Mouse (Mus musculus): ENCODE data around the gene Draxin. TPM values are rescaled to one million over a fixed set of nuclear protein-coding genes. Genes with fewer than 3 reads are reported as not detected.

The Draxin gene
- polyA plus RNA-seq, 1 experiment from 2014 or later: not detected

GRCm38 (mm10) chr4:148097936-148098335 lies 32.6 kb downstream of the Draxin start:
- Histone ChIP-seq H3K4me3 (ENCODE audit: low read length) (no peak overlapping the region), H3K4me1 (ENCODE audit: control insufficient read depth, insufficient read depth, low read length) (peaks cover 4% of the 10 kb centered on the region; the same call in 1 of the 2 replicates), H3K9ac (ENCODE audit: low read length) (no peak overlapping the region), H3K36me3 (ENCODE audit: control insufficient read depth, insufficient read depth) (no peaks in the 10 kb centered on the region), H3K4me2 (ENCODE audit: low read depth, low read length) (no peak overlapping the region), H3K27me3 (ENCODE audit: control insufficient read depth, insufficient read depth, low read length) (0 out of 2 replicates have a peak, but pooled peaks cover 3% of the 10 kb centered on the region), H3K9me3 (replicated peaks; ENCODE audit: control insufficient read depth, low read length) (no peaks in the 10 kb centered on the region), H3K27ac (ENCODE audit: low read length) (no peak overlapping the region)
- 0 out of 2 replicates have a peak, but pooled peaks have one; percentile 39 for ATAC-seq (replicated peaks; ENCODE audit: extremely low read depth, insufficient read depth, low FRiP score)
- WGBS: 90% methylated on average over 2 of the region's 2 CpGs

DNA sequence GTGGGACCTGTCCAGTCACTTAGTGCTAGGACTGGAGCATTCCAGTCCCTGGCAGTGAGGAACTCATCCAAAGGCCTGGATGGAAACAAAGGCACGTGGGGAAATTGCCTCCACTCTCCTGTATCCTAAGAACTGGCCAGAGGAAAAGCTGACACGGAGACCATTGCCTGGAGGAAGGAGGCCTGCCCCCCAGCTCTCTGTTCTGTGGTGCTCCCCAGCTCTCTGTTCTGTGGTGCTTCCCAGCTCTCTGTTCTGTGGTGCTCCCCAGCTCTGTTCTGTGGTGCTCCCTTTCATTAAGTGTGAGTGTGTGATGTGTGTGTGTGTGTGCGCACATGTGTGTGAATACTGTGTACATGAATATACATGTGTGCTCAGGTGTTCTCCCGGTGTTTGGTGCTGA lies 35.4 kb downstream of the Draxin start:
- ATAC-seq (replicated peaks; ENCODE audit: extremely low read depth, insufficient read depth, low FRiP score): no peak
- Histone ChIP-seq H3K27ac (ENCODE audit: low read length) (no peak overlapping the region), H3K4me3 (ENCODE audit: low read length) (no peak overlapping the region), H3K36me3 (ENCODE audit: control insufficient read depth, insufficient read depth) (no peaks in the 10 kb centered on the region), H3K4me2 (ENCODE audit: low read depth, low read length) (no peak overlapping the region), H3K9ac (ENCODE audit: low read length) (no peak overlapping the region), H3K27me3 (ENCODE audit: control insufficient read depth, insufficient read depth, low read length) (no peaks in the 10 kb centered on the region), H3K9me3 (replicated peaks; ENCODE audit: control insufficient read depth, low read length) (no peaks in the 10 kb centered on the region), H3K4me1 (ENCODE audit: control insufficient read depth, insufficient read depth, low read length) (no peaks in the 10 kb centered on the region)
- 77% methylated on average over 4 of the region's 4 CpGs for WGBS

- H3K36me3 ChIP-seq (ENCODE audit: control insufficient read depth, insufficient read depth): no peaks in the 10 kb centered on the region
- H3K27ac ChIP-seq (ENCODE audit: low read length): no peak overlapping the region
- 87% methylated on average over 5 of the region's 5 CpGs for WGBS
- H3K4me1 ChIP-seq (ENCODE audit: control insufficient read depth, insufficient read depth, low read length): no peaks in the 10 kb centered on the region
- no peak overlapping the region for H3K9ac ChIP-seq (ENCODE audit: low read length)
- H3K4me2 ChIP-seq (ENCODE audit: low read depth, low read length): no peak overlapping the region
- H3K4me3 ChIP-seq (ENCODE audit: low read length): no peak overlapping the region
- ATAC-seq (replicated peaks; ENCODE audit: extremely low read depth, insufficient read depth, low FRiP score): no peak
- no peaks in the 10 kb centered on the region for H3K9me3 ChIP-seq (replicated peaks; ENCODE audit: control insufficient read depth, low read length)
- H3K27me3 ChIP-seq (ENCODE audit: control insufficient read depth, insufficient read depth, low read length): no peaks in the 10 kb centered on the region
Observed at GRCm38 (mm10) chr4:148094161-148094560, 36.3 kb downstream of the Draxin start.

DNA sequence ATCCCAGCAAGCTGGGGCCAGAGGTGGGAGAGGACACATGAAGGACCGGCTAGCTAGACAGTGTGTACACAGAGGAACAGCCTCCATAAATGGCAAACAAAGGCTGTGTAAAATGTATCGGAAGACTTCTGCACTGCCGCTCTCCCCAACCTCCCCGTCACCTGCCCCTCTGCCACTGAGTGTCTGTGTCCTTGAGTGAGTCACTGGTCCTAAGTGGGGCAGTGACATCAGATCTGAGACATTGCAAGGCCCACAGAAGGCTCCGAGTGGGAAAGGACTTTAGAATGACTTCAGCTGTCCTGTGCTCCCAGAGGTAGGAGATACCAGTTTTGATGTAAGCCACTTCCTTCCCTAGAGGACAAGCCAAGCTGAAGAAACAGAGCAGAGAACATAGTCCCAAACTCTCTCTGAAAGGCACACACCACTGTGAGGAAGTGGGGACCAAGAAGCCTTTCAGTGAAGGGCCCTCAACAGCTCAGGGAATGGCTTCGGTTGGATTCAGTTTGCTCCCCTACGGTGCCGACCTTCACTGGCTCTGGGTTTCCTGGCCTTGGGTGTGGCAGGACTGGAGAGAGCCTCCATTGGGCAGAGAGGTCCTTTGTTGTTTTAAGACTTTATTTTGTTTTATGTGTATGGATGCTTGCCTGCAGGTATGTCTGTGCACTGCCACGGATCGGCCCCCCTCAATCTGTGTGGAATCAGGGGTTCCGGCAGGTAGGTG lies 37.8 kb downstream of the Draxin start:
- H3K4me2 ChIP-seq (ENCODE audit: low read depth, low read length): no peak overlapping the region
- peaks cover 4% of the 10 kb centered on the region for H3K4me1 ChIP-seq (ENCODE audit: control insufficient read depth, insufficient read depth, low read length)
- H3K4me3 ChIP-seq (ENCODE audit: low read length): no peak overlapping the region
- ATAC-seq (replicated peaks; ENCODE audit: extremely low read depth, insufficient read depth, low FRiP score): no peak
- no peak overlapping the region for H3K9ac ChIP-seq (ENCODE audit: low read length)
- H3K36me3 ChIP-seq (ENCODE audit: control insufficient read depth, insufficient read depth): no peaks in the 10 kb centered on the region
- 81% methylated on average over 11 of the region's 11 CpGs for WGBS
- H3K27ac ChIP-seq (ENCODE audit: low read length): no peak overlapping the region
- H3K27me3 ChIP-seq (ENCODE audit: control insufficient read depth, insufficient read depth, low read length): no peaks in the 10 kb centered on the region
- no peaks in the 10 kb centered on the region for H3K9me3 ChIP-seq (replicated peaks; ENCODE audit: control insufficient read depth, low read length)

DNA sequence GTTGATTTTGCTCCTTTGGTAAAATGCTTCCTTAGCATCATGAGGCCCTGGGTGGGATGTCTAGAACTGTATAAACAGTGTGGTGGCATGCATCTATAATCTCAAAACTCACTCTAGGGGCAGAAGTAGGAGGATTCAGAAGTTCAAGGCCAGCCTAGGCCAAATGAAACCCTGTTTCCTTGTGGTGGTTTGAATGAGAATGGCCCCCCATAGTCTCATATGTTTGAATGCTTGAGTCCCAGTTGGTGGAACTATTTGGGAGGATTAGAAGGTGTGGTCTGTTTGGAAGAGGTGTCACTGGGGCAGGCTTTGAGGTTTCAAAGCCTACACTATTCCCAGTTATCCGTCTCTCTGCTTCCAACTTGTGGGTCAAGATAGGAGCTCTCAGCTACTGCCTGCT lies 39.3 kb downstream of the Draxin start:
- no peaks in the 10 kb centered on the region for H3K36me3 ChIP-seq (ENCODE audit: control insufficient read depth, insufficient read depth)

GRCm38 (mm10) chr4:148089166-148089565 lies 41.3 kb downstream of the Draxin start:
- H3K4me3 ChIP-seq (ENCODE audit: low read length): no peak overlapping the region
- 74% methylated on average over 4 of the region's 4 CpGs for WGBS
- no peak overlapping the region for H3K9ac ChIP-seq (ENCODE audit: low read length)
- H3K9me3 ChIP-seq (replicated peaks; ENCODE audit: control insufficient read depth, low read length): no peaks in the 10 kb centered on the region
- no peak for ATAC-seq (replicated peaks; ENCODE audit: extremely low read depth, insufficient read depth, low FRiP score)
- H3K4me2 ChIP-seq (ENCODE audit: low read depth, low read length): no peak overlapping the region
- H3K27ac ChIP-seq (ENCODE audit: low read length): no peak overlapping the region
- no peaks in the 10 kb centered on the region for H3K36me3 ChIP-seq (ENCODE audit: control insufficient read depth, insufficient read depth)
- H3K27me3 ChIP-seq (ENCODE audit: control insufficient read depth, insufficient read depth, low read length): no peaks in the 10 kb centered on the region
- H3K4me1 ChIP-seq (ENCODE audit: control insufficient read depth, insufficient read depth, low read length): peaks cover 26% of the 10 kb centered on the region

More for the DNA sequence above, 39.3 kb downstream of the Draxin start:
- Histone ChIP-seq H3K4me2 (ENCODE audit: low read depth, low read length) (no peak overlapping the region), H3K27me3 (ENCODE audit: control insufficient read depth, insufficient read depth, low read length) (no peaks in the 10 kb centered on the region), H3K4me3 (ENCODE audit: low read length) (no peak overlapping the region), H3K9me3 (replicated peaks; ENCODE audit: control insufficient read depth, low read length) (no peaks in the 10 kb centered on the region), H3K27ac (ENCODE audit: low read length) (no peak overlapping the region), H3K4me1 (ENCODE audit: control insufficient read depth, insufficient read depth, low read length) (peaks cover 14% of the 10 kb centered on the region), H3K9ac (ENCODE audit: low read length) (no peak overlapping the region)
- 92% methylated on average over 1 of the region's 1 CpGs for WGBS
- no peak for ATAC-seq (replicated peaks; ENCODE audit: extremely low read depth, insufficient read depth, low FRiP score)

DNA sequence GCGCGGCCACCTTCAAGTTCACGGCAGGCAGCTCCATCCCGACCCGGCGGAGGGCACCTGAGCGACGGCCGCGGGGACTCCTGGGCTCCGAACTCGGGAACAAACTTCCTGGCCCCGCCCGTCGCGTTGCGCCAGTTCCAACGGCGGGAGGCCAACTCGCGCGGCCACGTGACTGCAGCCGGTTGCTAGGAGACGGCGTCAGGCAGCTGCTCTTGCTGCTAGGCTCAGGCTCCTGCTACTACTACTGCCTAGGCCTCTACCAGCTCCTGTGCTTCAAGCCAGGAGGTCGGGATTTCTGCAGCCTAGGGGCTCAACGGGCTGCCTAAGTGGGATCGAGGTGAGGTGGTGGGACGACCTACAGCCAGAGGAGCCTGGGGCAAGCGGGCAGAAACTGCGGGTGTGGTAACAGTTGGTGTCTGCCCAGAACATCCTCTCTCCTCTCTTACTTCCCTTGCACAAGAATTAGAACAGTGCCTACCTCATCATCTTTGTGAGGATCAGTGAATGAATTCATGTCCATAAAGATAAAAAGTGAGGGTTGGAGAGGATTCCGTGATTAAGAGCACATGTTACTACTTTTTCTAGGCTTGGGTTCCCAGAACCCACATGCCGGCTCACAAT lies 42.5 kb downstream of the Draxin start, which contains the start of gene Agtrap:
Gene Agtrap, minus strand, starts transcription at position 125 of the 621 bp plus-strand sequence.
- peak within 1 kb of the TSS; percentile 68 for H3K4me2 ChIP-seq (ENCODE audit: low read depth, low read length)
- H3K4me3 ChIP-seq (ENCODE audit: low read length): peak within 1 kb of the TSS; percentile 89
- H3K4me1 ChIP-seq (ENCODE audit: control insufficient read depth, insufficient read depth, low read length): peaks cover 38% of the 10 kb centered on the region
- no peaks in the 10 kb centered on the region for H3K9me3 ChIP-seq (replicated peaks; ENCODE audit: control insufficient read depth, low read length)
- WGBS: 6% methylated on average over 34 of the region's 34 CpGs
- peak; percentile 88 for ATAC-seq (replicated peaks; ENCODE audit: extremely low read depth, insufficient read depth, low FRiP score)
- H3K27me3 ChIP-seq (ENCODE audit: control insufficient read depth, insufficient read depth, low read length): no peaks in the 10 kb centered on the region
- H3K36me3 ChIP-seq (ENCODE audit: control insufficient read depth, insufficient read depth): no peaks in the 10 kb centered on the region
- H3K27ac ChIP-seq (ENCODE audit: low read length): peak within 1 kb of the TSS; percentile 85
- peak within 1 kb of the TSS; percentile 92 for H3K9ac ChIP-seq (ENCODE audit: low read length)

GRCm38 (mm10) chr4:148087091-148087906 lies 43.2 kb downstream of the Draxin start:
- 3% methylated on average over 29 of the region's 30 CpGs for WGBS
- Histone ChIP-seq H3K27me3 (ENCODE audit: control insufficient read depth, insufficient read depth, low read length) (no peaks in the 10 kb centered on the region), H3K4me2 (ENCODE audit: low read depth, low read length) (peak overlapping the region; percentile 68), H3K9me3 (replicated peaks; ENCODE audit: control insufficient read depth, low read length) (no peaks in the 10 kb centered on the region), H3K4me1 (ENCODE audit: control insufficient read depth, insufficient read depth, low read length) (peaks cover 42% of the 10 kb centered on the region), H3K9ac (ENCODE audit: low read length) (peak overlapping the region; percentile 92), H3K4me3 (ENCODE audit: low read length) (peak overlapping the region; percentile 89), H3K27ac (ENCODE audit: low read length) (peak overlapping the region; percentile 85), H3K36me3 (ENCODE audit: control insufficient read depth, insufficient read depth) (no peaks in the 10 kb centered on the region)
- ATAC-seq (replicated peaks; ENCODE audit: extremely low read depth, insufficient read depth, low FRiP score): peak; percentile 46
